Mouse (Mus musculus) adrenal gland, adult (tissue): ENCODE measurements around the gene Utp6.

Source experiments
- DNase-seq, 2 experiments: peaks; one replicate each; pipeline ENCODE4 v3.0.0; 2022 to 2023; ENCODE audit warnings: low spot score in 1 of 2; ENCODE audit not compliant: inconsistent age in 2 of 2

The Utp6 gene

DNA sequence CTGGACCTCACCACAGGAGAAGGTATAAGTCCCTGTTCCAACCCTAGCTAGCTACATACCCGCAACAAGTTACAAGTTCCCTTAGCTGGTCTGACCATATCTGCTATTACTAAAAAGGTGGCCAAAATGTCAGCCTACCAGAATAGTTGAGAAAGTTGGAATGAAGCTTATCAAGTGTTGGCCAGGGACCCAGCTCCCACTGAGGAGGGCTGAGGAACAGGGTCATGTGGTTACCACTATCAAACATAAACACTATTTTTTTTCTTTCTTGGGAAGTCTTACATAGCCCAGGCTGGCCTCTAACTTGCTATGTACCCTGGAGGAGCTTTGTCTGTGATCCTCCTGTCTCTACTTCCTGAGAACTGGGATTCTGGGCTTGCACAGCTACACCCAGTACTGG is 75.8 kb downstream of the Utp6 start:
- no peak for DNase-seq

DNA sequence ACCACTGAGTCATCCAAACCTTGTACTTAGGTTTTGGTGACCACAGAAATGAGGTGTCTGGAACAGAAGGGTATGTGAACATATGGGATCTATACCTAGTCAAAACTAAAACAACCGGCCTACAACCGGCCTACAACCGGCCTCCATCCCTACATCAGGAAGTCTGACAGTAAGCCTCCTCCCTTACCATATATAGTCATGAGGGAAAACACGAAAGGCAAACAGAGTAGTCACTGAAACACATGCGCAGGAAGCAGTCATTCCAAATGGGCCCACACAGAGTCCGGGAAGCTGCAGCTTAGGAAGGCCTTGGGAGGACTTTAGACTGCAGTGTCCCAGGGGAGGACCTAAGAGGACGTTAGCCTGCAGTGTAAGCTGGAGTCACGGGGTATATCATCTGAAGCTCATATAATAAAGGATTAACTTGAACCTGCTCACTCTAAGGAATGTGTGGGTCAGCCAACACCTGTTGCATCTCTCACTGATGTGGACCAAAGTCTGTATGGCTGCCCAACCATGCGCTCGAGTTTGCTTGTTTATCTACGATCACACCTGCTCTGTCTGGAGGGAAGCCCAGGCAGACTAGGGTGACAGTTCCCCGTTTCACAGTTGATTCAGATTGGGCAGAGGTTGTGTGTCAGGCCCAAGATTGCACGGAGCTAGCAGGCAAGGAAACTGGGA is 76.3 kb downstream of the Utp6 start:
- no peak for DNase-seq

DNA sequence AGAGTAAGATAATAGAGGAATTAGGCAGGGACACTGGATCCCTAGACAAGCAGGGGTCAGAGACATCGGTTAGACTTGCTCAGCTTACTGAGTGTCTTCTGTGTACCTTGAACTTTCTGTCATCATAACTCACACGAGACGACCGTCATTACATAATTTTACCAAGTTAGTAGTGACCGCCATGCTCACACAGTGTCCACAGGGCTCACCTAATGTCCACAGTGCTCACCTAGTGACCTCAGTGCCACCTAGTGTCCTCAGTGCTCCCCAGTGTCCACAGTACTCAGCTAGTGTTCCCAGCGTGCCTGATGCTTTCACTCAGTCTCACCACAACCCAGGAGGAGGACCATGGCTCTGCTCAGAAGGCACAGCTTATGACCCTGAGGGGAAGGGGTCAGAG is 77.4 kb downstream of the Utp6 start:
- peak; percentile 55 to 69 for DNase-seq
